Comparison of ENCODE assay signal across 18 mouse cellular contexts in genomic region chr1:187507217-187507616, GRCm38 (mm10).
DNase-seq lines count a peak whose midpoint lies in the region; ATAC-seq and TF ChIP-seq lines count a peak whose summit lies in the region.
"Had no signal": no experiment of that assay in that cellular context is flagged by ENCODE, and none has a peak within 500 bp of the region (broad histone marks: within the 10 kb centered on the region; RNA-seq: fewer than 3 reads in every experiment).

No protein-coding gene starts in this region.

- H3K9ac ChIP-seq in limb, embryonic 11.5 days (ENCODE audit: low read length) = no peak overlapping the region
- H3K9ac ChIP-seq in liver, postnatal 0 days (replicated peaks) = no peak overlapping the region
- H3K9ac ChIP-seq: heart, embryonic 12.5 days had no signal

- H3K9me3 ChIP-seq in embryonic facial prominence, embryonic 10.5 days = no peaks in the 10 kb centered on the region
- no peaks in the 10 kb centered on the region for H3K9me3 ChIP-seq in limb, embryonic 11.5 days (ENCODE audit: control insufficient read depth, low read length)
- no peaks in the 10 kb centered on the region for H3K9me3 ChIP-seq in liver, postnatal 0 days (ENCODE audit: low read length)
- no peaks in the 10 kb centered on the region for H3K9me3 ChIP-seq in forebrain, embryonic 10.5 days
- H3K9me3 ChIP-seq: heart, embryonic 12.5 days had no signal

- TF ChIP-seq CTCF in liver, postnatal 0 days (IDR thresholded peaks at IDR 0.05; ENCODE audit: low read depth) = no peak

- whole genome bisulfite sequencing in embryonic facial prominence, embryonic 10.5 days = 52% methylated on average over 6 of the region's 6 CpGs
- WGBS in limb, embryonic 11.5 days = 41% methylated on average over 6 of the region's 6 CpGs
- WGBS in liver, postnatal 0 days (ENCODE audit: insufficient replicate concordance) = 64% methylated on average over 6 of the region's 6 CpGs
- 73% methylated on average over 6 of the region's 6 CpGs for whole genome bisulfite sequencing in forebrain, embryonic 10.5 days

- H3K27ac ChIP-seq in embryonic facial prominence, embryonic 10.5 days (replicated peaks) = no peak overlapping the region
- H3K27ac ChIP-seq in limb, embryonic 11.5 days (replicated peaks; ENCODE audit: low read depth, low read length) = no peak overlapping the region
- no peak overlapping the region for H3K27ac ChIP-seq in liver, postnatal 0 days (ENCODE audit: low read depth)
- no peak overlapping the region for H3K27ac ChIP-seq in forebrain, embryonic 10.5 days

- TF ChIP-seq EP300 in liver, postnatal 0 days (IDR thresholded peaks at IDR 0.05; ENCODE audit: low read depth) = no peak

- peaks cover 13% of the 10 kb centered on the region for H3K4me1 ChIP-seq in embryonic facial prominence, embryonic 10.5 days
- peaks cover 4% of the 10 kb centered on the region; the same call in 1 of the 2 replicates for H3K4me1 ChIP-seq in limb, embryonic 11.5 days (ENCODE audit: control insufficient read depth, insufficient read depth, low read length)
- no peaks in the 10 kb centered on the region; the same call in 1 of the 2 replicates for H3K4me1 ChIP-seq in liver, postnatal 0 days (ENCODE audit: insufficient read depth)
- 0 out of 2 replicates have a peak, but pooled peaks cover 5% of the 10 kb centered on the region for H3K4me1 ChIP-seq in forebrain, embryonic 10.5 days
- H3K4me1 ChIP-seq: heart, embryonic 12.5 days had no signal

- H3K36me3 ChIP-seq in embryonic facial prominence, embryonic 10.5 days (replicated peaks) = no peaks in the 10 kb centered on the region
- H3K36me3 ChIP-seq in limb, embryonic 11.5 days (ENCODE audit: control insufficient read depth, insufficient read depth, low read length) = no peaks in the 10 kb centered on the region
- no peaks in the 10 kb centered on the region for H3K36me3 ChIP-seq in liver, postnatal 0 days (replicated peaks; ENCODE audit: insufficient read depth, low read length)
- no peaks in the 10 kb centered on the region for H3K36me3 ChIP-seq in forebrain, embryonic 10.5 days (replicated peaks)
- H3K36me3 ChIP-seq: heart, embryonic 12.5 days had no signal

- no peak overlapping the region for H3K4me3 ChIP-seq in embryonic facial prominence, embryonic 10.5 days
- no peak overlapping the region for H3K4me3 ChIP-seq in limb, embryonic 11.5 days (ENCODE audit: low read depth, low read length)
- no peak overlapping the region for H3K4me3 ChIP-seq in liver, postnatal 0 days (ENCODE audit: low read depth, low read length)
- H3K4me3 ChIP-seq in forebrain, embryonic 10.5 days = no peak overlapping the region
- H3K4me3 ChIP-seq: heart, embryonic 12.5 days had no signal

- no peak overlapping the region for H3K4me2 ChIP-seq in limb, embryonic 11.5 days (ENCODE audit: low read depth, severe bottlenecking)
- H3K4me2 ChIP-seq in liver, postnatal 0 days (ENCODE audit: low read depth, low read length) = no peak overlapping the region
- H3K4me2 ChIP-seq: heart, embryonic 12.5 days had no signal

- DNase-seq in retina, postnatal 1 day = peak; percentile 9
- DNase-seq in retina, embryonic 14.5 days (ENCODE audit: low spot score) = no peak
- DNase-seq in embryonic facial prominence, embryonic 10.5 days (ENCODE audit: low spot score) = peak; percentile 51
- DNase-seq in limb, embryonic 11.5 days (ENCODE audit: low spot score) = peak; percentile 41
- DNase-seq in liver, postnatal 0 days = no peak
- DNase-seq in forebrain, embryonic 10.5 days (ENCODE audit: extremely low spot score, low spot score) = no peak
- DNase-seq: adrenal gland, postnatal 14 days; cerebellum, adult 2 months; cerebellum, postnatal 14 days; gastrocnemius, postnatal 10 days had no signal

- H3K27me3 ChIP-seq in embryonic facial prominence, embryonic 10.5 days (replicated peaks; ENCODE audit: low read depth, poor library complexity, severe bottlenecking) = no peaks in the 10 kb centered on the region
- no peaks in the 10 kb centered on the region for H3K27me3 ChIP-seq in limb, embryonic 11.5 days (ENCODE audit: control insufficient read depth, insufficient read depth, low read length)
- no peaks in the 10 kb centered on the region for H3K27me3 ChIP-seq in liver, postnatal 0 days (ENCODE audit: insufficient read depth, low read length)
- no peaks in the 10 kb centered on the region for H3K27me3 ChIP-seq in forebrain, embryonic 10.5 days (ENCODE audit: poor library complexity, severe bottlenecking)
- H3K27me3 ChIP-seq: CH12.LX; heart, embryonic 12.5 days; Patski had no signal

- ATAC-seq in limb, embryonic 11.5 days (ENCODE audit: insufficient number of reproducible peaks, low FRiP score, low TSS enrichment, low read depth) = no peak
- no peak for ATAC-seq in liver, postnatal 0 days
- ATAC-seq: activated CD4-positive, CD25-positive, alpha-beta regulatory T cell, adult 4 months; forebrain, embryonic 14.5 days; hindbrain, embryonic 16.5 days; inflammation-experienced regulatory T-cells, adult 6 months; intestine, postnatal 0 days; Patski had no signal

Comparison
In these comparisons a context has a peak if more than half of its experiments do, and no peak if none do; other contexts are left out.
1. DNase-seq: peak in retina, postnatal 1 day (single experiment), embryonic facial prominence, embryonic 10.5 days (single experiment) and limb, embryonic 11.5 days (single experiment); none in retina, embryonic 14.5 days (single experiment), liver, postnatal 0 days (single experiment) and forebrain, embryonic 10.5 days (single experiment).